Mouse (Mus musculus) B cell, adult 2 months (primary cell): ENCODE measurements around the gene Fam221b.
A peak's percentile ranks its signal among the peaks of the same experiment; 100 is the strongest.

ENCODE experiments used
- DNase-seq, 2 experiments: peaks; one replicate each; pipeline ENCODE4 v3.0.0; 2022

The Fam221b gene

DNA sequence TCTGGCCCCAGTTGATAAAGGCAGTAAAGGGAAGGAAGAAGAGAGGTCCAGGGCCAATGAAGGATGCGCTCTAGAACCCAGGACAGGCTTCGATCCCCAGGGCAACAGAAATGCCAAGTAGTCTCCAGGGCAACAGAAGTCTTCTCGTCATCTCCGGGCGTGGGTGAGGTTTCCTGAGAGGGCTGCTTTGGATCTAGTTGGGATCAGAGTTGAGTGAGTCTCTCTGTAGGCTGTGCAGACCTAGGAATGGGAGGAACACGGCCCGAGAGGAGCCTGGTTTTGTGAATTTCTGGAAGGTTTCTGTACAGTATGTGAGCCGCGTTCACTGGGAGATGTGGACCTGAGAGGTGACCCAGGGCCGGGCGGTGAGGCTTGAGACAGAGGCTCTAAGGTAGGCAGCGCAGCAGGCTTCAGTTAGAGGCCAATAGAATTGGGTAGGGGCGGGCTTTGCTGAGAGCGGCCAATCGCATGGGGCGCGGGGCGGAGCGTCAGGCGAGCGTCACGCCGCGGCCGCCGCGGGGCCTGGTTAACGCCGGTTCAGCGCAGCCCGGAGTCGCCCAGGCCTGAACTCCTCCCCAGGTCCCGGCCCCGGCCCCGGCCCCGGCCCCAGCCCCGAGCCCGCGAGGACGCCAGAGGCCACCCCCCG lies at the start of gene Fam221b, which contains the start of gene Tmem8b:
Gene Fam221b (minus strand): TSS at position 364 of the 646 bp plus-strand sequence.
Gene Tmem8b (plus strand): TSS at position 190 of the 646 bp plus-strand sequence.
- peak; percentile 91 for DNase-seq

GRCm38 (mm10) chr4:43713652-43714219 lies 44.8 kb upstream of the Fam221b start:
- no peak for DNase-seq

DNA sequence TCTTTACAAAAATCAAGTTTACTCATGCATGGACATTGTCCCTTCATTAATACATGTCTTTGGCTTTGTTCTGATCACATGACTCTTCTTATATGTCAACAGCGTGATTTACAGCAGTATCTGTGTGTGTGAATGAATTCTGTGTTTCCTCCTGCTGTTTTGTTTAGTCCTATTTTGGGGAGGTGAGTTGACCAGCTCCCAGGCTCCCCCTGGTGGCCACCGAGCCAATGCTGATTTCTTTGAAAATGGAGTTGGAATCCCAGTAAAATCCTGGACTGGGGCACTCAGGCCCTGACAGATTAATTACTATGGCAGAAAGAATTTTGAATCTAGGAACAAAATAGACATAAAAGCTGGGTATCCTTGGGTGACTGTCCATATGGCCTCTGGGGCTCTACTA lies 42.9 kb upstream of the Fam221b start:
- DNase-seq: peak; percentile 85 to 88

GRCm38 (mm10) chr4:43709869-43710268 lies 40.9 kb upstream of the Fam221b start, which contains the start of gene Olfr71:
TSS of gene Olfr71 (minus strand) at chr4:43710255.
- no peak for DNase-seq

DNA sequence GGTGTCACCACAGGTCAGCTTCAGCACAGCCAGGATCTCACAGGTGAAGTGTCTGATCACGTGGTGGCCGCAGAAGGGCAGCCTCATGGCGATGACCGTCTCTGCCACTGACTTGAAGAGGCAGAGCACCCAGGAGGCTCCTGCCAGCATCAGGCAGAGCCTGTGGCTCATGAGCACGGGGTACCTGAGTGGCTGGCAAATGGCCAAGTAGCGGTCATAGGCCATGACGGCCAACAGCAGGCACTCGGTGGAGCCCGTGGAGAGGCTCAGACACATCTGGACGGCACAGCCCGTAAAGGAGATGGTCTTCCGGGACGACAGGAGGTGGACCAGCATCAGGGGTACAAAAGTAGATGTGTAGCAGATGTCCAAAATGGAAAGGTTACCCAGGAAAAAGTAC lies 37.0 kb upstream of the Fam221b start:
- DNase-seq: no peak

DNA sequence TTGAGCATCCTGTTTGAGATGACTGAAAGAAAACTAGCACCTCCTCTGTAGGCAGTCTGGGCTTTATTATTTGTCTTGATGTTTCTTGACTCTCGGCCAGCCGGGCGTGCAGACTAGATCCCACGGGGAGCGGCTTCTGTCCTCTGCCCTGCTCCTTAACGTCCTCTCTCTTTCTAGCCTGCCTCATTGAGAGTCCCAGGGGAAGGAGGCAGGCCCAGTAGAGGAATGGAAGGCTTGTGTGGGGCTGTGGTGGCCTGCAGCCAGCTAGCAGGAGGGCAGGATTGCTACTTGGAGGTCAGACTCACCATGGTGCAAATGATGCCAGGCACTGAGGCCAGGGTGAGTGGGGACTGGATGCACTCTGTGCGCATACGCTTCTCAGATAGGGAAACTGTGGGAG lies 34.9 kb upstream of the Fam221b start:
- DNase-seq: no peak

GRCm38 (mm10) chr4:43703439-43703838 lies 34.5 kb upstream of the Fam221b start:
- peak; percentile 9 to 17 for DNase-seq

GRCm38 (mm10) chr4:43700707-43701106 lies 31.8 kb upstream of the Fam221b start, which contains the start of gene Olfr70:
TSS of gene Olfr70 (minus strand) at chr4:43700807.
- DNase-seq: no peak

GRCm38 (mm10) chr4:43696561-43696960 lies 27.6 kb upstream of the Fam221b start:
- no peak for DNase-seq

DNA sequence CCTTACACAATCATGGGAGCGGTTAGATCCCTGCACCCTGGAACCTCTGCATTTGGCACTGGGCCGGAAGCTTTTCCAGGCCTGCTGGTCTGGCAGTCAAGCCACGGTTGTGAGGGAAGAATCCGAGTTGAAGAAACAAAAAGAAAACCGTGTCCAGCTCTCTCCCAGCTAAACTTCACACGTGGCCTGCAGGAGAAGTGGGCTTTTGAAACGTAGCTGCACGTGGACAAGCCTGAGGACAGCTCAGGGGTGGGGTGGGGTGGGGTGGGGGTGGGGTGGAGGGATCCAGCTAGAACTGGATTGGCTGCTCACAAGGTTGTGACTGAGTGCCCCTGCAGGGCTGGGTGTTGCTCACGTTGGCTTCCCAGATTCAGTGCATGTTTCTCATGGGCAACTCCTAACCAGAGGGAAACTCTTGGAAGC lies 26.3 kb upstream of the Fam221b start:
- DNase-seq: no peak

- DNase-seq: no peak
Observed at GRCm38 (mm10) chr4:43694439-43695248, 25.7 kb upstream of the Fam221b start.

DNA sequence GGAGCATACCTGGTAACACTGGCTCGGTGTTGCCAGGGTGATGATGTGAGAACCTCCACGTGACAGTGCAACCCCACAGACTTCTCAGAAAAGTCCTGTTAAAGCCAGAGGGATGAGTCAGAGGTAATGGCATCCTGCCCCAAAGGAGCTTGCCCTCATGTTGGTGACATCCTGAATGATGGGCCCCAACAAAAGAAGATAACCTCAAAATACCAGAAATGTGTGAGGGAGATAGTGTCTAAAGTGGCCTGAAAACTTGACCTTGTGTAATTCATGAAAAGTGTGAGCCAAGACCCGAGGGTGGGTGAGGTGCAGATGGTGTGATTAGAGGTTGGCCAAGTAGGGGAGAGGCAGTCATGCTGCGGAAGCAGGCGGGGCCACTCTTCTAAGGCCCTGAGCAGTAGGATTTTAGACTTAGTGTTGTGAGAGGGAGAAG lies 24.9 kb upstream of the Fam221b start:
- no peak for DNase-seq

DNA sequence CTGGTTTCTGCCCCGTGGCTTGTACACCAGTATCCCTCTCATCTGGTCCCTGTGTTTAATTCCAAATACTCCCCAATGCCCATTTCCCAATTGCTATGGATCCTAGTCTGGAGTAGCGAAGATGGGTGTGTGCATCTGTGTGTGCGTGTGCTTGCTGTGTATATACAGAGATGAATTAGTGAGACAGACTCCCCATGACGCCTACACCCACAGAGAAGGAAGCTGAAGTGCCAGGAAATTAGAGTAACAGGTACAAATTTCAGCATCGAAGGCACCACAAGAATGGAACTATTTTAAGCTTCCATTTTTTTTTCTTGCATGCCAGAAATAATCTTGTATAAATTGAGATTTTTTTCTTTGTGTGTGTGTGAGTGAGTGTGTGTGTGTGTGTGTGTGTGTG lies 22.1 kb upstream of the Fam221b start:
- DNase-seq: no peak

DNA sequence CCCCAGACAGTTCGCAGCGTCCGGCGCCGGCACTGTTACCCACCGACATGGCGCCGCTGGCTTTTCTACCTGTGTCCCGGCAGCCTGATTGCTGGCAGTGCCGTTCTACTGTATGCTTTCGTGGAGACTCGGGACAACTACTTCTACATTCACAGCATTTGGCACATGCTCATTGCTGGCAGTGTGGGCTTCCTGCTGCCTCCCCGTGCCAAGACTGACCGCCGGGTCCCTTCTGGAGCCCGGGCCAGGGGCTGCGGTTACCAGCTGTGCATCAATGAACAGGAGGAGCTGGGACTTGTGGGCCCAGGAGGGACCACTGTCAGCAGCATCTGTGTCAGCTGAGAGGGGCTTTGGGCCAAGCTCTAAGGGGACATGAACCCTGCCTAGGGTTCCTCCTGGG lies 21.1 kb upstream of the Fam221b start:
- DNase-seq: no peak

- DNase-seq: no peak
Observed at GRCm38 (mm10) chr4:43679416-43680043, 10.6 kb upstream of the Fam221b start.

DNA sequence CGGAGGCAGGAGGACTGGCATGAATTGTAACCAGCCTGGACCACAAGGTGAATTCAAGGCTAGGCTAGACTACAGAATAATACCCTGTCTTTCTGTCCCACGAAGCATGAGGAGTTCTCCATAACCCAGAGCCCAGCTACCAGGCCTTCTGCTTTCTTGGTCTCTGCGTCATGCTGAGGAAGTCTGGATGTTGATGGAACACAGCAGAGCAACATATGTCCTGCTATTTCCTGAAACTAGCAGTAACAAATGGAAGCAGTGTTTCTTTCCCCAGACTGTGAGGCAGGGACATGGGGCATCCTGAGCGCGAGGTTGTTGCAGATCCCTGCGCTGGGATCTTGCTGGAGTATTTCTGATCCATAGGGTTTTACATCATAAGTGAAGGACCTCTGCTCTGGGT lies 9.6 kb upstream of the Fam221b start:
- DNase-seq: no peak

DNA sequence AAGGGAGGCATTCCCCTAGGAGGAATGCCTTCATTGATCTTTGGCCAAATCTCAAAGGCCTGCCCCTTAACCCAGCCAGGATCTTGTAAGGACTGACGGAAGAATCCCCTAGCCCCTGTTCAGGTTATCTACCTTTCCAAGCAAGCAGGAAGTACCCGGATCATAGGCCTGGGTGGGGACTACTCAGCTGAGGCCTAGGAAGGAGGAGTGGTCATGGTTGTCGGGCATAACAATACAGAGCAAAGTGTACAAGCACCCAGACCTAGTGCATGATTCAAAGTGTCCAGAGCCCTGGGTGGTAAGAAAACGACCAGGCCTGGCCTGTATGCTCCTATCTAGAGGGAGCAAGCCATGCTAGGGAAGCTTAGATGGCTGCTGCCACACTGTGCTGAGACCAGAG lies 6.7 kb upstream of the Fam221b start:
- DNase-seq: no peak

DNA sequence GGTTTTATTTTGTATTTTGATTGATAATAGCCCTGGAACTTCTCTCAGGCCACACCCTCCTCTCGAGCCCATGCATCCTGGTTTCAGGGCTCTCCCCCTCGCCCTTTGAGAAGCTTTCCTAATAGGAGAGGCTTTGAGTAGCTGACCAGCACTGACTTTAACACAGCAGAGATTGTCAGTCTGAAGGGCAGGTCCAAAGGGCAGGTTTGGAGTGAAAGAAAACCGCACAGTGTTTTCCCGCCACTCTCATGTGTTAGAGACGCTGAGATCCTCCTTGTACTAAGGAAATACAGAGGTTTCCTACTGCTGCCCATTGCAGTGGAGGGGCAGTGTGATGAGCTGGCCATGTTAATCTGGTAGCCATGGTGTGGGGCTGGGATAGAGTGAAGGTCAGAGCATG lies 6.0 kb upstream of the Fam221b start:
- no peak for DNase-seq

- DNase-seq: no peak
Observed at GRCm38 (mm10) chr4:43673703-43674102, 4.8 kb upstream of the Fam221b start.

- peak; percentile 89 to 90 for DNase-seq
Observed at GRCm38 (mm10) chr4:43672070-43672469, 3.1 kb upstream of the Fam221b start.

DNA sequence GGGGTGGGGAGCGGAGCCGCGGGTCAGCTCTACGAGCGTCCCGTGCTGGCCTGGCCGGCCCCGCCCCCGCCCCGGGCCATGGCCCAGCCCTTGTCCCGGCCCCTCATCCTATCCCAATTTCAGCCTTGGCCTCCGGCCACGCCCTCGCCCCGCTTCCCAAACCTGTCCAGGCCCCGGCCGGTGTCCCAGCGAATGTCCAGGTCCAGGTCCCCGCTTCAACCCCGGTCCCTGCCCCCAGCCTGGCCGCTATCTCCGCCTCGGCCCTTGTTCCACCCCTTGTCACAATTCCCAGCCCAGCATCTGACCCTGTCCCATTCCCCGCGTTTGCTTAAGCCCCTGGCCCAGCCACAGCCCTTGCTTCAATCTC lies 466 bp upstream of the Fam221b start:
- no peak for DNase-seq

DNA sequence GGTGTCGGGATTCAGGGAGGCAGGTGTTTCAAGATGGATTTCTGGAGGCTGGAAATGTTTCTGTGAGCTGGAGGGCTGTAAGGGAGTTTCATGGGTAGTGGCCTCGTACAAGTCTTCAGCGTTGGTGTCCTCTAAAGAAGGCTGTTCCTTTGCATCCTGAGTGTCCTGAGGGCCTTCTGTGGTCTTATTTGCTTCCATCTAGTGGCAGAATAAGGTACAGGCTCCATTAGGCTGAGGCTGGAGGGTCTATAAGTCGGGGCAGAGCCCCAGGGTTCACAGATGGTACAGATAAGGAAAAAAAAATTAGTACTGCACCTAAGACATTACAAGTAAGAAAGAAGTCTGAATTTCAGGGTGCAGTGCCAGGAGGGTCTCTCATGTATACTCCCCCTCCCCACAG lies 2.5 kb downstream of the Fam221b start:
- peak; percentile 13 to 30 for DNase-seq

DNA sequence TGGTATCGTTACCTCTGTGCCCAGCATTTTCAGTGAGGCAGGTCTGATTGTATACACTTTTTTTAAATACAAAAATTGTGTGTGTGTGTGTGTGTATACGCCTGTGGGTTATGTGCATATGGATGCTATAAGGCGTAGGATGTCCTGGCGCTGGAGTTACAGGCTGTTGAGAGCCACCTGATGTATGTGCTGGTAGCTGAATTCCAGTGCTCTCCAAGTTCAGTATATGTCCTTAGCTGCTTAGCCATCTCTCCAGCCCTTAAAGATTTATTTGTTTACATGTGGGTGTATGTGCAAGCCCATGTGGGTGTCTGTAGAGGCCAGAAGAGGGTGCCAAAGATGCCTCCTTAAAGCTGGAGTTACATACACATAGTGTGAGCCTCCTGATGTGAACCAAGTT lies 11.8 kb downstream of the Fam221b start:
- DNase-seq: peak; percentile 16 to 17
